Mouse (Mus musculus) embryo, embryonic 9.5 days (tissue): Measurements from ENCODE around the gene Focad.

Experiments
- DNase-seq: peaks from one replicate; pipeline ENCODE4 v3.0.0-alpha.2; 2017; ENCODE audit errors: extremely low spot score

Focad gene

DNA sequence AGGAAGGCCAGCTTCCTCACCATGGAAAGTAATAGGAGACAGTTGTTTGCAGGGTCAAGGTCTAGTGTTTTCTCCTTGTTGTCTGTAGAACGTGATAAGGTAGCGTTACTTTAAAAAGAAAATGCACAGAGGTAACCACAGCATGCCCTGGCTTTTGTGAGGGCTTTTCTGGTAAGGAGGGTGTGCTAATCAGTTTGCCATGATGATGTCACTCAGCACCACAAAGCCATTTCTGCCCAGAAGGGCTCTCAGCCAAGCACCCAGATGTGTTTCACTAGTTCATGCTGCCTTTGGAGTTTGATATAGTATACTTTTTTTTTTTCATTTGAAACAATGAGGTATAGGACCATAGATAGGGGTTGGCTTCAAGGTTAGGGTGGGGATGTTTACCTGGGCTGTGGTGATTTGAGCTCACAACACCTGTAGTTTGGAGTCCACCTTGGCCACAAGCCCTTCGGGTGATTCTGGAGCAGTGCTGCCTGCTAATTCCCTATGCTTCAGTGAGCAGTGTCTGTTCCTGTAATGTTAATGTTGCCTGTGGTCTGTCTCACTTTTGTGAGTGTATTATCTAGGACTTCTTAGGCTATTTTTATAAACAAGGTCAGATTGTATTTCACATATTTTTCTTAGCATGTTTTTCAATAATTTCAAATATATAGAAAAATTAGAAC, 61.2 kb downstream of the Focad start:
- no peak for DNase-seq

DNA sequence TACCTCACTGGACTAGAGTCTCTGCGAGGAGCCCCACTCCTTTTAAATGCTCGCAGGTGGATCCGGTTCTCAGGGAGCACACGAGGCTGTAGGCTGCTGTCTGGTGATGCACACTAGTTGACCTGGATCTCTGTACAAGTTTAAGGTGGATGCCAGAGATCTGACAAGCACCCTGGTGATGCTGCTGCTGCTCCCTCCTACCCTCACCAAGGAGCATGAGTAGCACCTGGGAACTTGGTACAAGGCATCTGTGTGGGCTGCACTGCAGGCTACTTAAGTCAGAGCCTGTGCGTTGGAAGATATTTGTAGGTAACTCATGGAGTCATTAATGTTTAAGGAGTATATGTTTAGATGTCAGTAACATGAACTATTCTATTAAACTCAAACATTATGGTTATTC, 62.5 kb downstream of the Focad start:
- DNase-seq, result no peak

DNA sequence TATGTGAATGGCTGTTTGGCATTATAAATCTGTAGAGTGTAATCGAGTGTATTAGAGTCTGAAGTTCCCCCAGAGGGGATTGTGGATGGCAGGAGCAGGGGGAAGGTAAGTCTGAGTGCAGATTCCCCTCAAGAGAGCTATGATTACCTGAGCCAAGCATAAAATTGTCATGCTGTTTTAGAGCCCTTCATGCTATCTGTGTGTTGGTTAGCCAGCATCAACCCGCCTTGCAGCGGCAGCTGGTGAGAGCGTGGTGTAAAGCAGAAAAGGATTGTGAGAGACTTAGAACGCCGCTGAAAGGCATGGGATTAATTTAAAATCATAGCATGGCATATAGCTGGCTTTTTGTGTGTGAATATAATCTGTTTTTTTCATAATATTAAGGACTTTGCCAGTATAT, 63.2 kb downstream of the Focad start:
- DNase-seq, result no peak

DNA sequence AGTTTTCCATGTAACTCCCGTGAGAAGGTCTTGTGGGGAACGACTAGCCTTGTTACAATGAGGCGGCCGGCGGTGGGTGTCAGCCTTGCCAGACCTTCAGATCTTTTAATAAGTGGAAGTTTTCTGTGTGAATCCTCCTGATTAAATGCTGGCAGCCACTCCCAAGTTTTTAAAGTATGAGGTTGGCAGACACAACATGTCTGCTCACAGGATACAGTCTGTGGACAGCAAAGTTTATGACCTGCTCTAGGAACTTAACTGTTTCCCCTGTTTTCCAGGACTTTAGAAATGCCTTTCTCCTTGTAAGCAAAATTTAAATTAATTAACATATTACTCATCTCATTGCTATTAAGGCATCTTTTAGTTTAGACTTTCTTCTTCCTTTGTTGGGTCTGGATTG, 64.8 kb downstream of the Focad start:
- DNase-seq, result no peak

DNA sequence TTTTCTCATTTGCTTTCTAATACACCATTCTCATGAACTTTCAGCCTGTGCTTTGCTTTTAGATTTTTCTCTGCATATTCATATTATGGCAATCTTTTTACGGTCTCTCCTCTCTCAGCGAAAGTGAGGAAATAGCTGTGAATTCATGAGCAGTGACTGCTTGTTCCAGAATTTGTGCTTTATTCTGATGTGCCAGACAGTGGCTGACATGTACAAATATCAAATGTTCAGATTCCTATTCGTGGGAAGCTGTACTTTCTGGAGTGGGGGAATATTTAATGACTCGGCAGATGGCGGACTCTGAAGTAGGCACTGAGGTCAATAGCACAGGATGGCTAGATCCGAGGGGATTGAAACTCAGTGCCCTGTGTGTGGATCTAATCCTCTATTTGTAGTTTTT, 65.3 kb downstream of the Focad start:
- no peak for DNase-seq

DNA sequence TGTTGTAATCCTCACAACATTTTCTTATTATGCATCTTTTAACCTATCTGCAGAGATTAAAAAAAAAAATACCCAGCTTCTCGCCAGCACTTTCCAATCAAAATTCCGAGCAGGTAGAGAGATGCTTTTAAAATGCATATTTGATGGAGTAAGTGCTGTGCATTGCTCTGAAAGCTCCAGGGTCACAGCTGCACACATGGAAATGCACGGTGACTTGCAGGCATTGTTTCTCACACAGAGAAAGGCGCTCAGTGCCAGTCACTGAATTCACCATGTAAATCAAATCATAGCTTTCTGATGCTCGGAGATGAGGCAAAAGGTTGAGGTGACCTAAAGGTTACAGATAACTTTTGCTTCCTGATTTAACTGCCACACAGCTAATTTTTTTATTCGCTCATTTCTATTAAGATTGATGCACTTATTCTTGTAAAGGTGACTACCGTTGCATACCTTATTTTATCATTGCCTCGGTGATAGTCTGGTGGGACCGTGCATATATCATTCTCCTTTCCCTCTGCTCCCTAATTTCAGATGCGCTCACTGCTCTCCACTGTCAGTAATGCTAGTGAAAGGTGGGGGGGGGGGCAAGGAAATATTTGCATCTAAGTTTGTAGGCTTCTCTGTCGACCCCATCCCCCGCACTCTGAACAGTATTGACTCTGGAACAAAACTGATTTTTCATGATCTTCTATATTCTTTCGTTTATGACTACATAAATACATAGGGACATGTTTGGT, 69.2 kb downstream of the Focad start:
- DNase-seq, result no peak

DNA sequence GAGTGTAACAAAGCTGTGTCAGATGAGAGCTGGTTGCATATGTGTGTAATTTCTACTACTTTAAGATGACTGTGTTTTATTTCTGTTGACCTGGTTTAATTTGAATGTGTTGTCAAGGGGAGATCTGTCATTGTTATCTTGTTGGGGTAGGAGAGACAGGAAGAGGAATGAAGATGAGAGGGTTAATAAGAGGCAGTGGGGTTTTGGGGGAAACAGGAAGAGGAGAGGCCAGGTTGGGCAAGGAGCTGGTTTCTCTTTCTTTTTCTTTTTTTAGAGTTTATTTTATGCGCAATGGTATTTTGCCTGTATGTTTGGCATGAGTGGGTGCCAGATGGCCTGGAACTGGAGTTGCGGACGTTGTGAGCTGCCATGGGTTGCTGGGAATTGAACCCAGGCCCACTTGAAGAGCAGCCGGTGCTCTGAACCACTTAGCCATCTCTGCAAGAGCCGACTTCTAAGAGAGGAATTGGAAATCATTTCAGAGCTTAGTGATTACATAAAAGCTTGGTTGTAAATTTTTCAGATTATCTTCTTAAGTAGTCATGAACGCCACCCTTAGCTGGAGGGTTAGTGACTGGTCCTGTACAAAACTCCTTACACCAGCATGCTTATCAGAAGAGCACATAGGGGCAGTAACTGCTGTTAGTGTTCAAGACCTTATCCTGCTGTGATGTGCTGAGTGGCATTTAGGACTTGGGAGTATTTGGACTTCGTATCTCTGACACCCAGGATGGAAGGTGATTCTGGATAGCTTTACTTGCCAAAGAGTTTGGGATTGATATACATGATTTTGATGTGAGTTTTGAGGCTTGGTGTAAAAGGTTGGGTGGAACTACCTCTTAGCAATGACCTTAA, 72.8 kb downstream of the Focad start:
- DNase-seq, result no peak

DNA sequence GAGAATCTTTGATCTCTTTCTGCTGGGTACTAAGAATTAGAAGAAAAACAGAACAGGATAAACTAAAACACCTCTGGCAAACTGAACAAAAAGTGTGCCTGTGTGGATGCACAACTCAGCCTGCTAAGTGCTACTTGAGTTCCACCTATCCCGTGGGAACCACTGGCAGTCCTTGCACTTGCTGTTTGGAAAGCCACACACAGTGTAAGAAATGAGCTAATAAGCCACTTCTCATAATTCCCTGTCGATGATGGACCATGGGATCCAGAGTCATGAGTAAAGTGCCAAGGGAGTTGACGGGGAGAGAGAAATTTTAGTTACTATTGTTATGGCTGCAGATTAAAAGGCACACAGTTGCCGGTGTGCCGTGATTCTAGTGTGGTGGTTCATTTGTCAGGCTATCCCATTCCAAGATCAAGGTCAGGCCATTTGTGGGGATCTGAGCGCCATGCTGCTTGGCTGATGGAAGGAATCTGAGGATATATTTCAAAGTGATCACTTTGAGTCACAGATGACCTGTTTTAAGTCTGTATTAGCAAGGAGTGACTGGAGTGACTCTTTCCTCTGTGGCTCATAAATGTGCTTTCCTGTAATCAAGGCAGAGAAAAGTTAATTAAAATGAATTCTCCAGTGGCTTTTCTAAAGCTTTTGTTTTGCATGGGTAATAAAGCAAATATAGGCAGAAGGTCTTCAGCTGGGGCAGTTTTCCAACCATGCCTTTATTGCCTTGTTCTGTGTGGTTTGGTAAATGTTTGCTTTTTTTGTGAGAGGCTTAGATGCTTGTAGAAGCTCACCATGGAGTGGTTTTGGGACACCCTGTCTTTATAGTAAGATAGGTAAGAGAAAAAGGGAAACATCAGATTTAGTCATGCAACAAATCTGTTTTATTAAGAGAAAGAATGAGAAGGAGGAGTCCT, 80.9 kb downstream of the Focad start:
- DNase-seq, result no peak

DNA sequence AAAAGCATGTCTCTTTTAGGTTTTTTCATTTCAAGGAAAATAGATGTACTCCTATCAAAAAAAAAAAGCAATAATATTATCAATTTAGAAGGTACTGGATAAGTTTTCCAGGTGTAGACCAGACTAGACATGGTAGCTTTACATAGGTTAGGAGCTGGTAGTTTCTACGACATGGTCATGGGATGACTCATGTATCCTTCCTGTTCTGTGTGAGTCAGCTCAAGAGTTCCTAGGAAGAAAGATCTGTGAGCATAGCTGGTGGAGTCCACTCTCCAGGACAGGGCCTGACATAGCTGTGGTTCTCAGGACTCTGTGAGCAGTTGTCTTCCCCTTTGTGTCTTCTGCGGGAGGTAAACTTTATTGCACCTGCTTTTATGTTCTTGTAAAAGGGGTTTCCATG, 84.9 kb downstream of the Focad start:
- no peak for DNase-seq

DNA sequence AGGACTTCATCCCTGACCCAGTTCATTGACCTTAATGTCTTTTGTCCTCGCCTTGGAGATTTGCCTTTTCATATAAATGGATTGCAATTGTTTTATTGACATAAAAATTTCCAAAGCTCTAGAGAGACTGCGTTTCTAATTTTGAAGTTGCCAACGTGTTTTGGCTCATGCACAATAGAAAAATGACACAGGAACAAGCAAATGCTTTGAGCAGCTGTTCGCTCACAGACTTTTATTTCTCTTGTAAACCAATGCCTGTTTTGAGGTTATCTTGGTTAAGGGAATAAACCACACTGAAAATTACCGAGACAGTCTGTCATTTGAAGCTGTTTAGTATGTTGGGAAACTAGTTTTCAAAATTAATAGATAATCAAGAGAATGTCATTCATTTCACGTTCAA, 89.9 kb downstream of the Focad start:
- no peak for DNase-seq

DNA sequence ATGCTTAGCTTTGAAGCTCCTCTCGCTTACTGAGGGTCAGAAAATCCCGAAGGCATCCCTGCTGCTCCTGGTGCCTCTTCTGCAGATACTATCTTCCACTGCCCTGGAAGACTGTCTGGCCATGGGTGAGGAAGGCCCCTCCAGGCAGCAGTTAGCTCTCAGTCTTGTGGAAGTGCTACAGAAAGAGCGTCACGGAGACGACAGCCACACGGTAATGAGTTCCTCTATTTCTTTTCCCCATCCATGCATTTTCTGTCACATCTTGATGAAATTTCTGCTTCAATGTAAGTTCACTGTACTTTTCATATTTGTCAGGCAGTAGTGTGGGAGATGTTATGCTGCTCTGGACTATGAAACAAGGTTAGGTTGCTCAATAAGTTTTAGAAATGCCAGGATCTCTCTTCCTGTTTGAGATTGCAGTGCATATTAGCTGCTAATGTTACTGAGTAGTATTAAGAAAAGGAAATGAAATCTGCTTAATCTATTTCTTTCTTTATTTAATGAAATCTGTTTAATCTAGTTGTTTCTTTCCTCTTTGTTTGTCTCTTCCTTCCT, 91.5 kb downstream of the Focad start:
- DNase-seq, result no peak

DNA sequence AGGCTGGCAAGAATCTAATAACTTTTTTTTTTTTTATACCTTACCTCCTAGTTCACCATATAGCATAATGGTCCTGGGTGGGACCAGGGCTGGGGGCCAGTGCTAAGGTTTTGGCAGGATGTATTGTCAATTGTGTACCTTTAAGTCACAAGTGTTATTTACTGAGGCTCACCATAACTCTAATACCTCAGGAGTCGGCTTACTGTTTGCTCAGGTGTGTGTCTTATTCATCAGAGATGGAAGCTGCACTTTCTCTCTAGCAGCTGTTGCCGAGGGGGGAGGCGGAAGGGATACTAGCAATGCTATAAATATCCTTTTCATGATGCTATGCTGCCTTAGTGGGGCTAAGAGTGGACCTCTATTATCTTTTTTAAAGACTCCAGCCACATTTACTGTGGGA, 93.2 kb downstream of the Focad start:
- DNase-seq, result no peak

DNA sequence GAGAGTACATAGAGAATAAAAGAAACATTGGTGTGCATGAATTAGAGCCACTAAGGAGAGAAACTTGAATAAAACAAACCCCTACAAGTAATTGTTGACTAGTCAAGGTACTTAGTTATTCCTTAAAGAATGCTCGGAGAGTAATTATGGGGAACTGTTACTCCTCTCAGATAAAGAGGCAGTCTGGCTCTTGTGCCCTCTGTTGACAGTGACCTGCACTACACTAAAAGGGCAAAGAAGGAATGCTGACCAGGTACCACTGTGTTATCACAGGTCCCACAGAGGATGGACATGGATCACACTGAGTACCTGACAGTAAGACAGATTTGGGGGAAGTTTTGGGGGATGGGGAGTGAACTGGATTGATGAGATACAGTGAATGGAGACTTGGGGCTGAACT, 95.1 kb downstream of the Focad start:
- no peak for DNase-seq

DNA sequence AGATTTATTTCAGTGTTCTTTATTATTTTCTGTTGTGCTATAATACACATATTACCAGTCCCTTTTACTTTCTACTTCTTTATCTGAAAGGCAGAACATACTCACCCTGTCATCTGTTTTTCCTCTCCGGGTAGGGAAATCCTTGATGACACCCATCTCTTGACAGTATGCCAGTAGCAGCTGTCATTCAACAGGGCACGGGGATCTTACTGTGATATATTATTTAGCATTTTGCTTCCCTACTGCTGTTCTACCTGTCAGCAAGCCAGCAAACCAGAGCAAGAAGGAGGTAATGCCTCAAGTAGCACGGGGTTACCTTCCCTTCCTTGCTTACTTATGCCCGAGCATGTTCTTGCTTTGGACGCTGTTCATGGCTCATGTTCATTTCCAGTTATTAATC, 99.8 kb downstream of the Focad start:
- DNase-seq, result no peak

DNA sequence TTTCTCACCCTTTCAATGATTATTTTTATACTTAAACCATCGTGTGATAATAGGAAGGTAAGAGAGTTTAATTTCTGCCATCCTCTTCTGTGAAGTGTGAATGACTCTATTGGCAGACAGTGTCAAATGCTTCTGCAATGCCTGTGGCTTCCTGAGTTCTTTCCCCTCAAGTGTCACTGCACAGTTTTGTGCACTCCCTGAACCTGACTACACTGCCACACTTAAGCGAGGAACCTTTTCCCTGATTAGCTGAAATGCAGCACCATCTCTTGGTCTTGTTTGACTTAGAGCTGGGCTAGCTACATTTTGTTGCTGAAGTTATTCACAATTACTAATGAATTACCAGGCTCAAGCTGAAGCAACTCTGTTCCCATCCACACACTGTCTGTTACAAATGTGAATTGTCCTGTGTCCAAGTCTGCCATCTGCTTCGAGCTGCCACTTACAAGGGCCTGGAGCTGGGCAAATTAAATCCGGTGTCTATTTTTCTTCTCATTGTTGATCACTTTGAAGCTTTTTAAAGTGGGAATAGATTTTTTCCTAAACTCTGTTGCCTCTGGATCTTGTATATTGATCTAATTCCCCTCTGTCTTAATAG, 101.6 kb downstream of the Focad start:
- no peak for DNase-seq

DNA sequence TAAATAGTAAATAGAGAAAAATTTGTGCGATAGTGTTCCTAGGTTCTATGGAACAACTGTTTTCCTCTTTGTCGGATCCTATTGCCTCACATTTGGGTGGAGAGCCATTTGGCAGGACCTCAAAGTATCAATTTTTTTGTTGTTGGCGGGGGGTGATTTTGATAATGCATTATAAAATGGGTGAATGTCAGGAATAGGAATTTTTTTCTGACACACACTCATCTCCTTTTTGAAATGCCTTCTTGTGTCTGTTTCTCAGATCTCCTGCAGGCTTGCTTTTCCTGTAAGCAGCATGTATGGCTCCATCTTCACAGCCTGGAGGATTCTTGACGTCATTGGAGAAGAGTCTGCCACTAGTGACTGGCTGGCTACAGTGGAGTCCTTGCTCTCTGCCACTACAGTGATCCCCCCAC, 102.1 kb downstream of the Focad start:
- no peak for DNase-seq

DNA sequence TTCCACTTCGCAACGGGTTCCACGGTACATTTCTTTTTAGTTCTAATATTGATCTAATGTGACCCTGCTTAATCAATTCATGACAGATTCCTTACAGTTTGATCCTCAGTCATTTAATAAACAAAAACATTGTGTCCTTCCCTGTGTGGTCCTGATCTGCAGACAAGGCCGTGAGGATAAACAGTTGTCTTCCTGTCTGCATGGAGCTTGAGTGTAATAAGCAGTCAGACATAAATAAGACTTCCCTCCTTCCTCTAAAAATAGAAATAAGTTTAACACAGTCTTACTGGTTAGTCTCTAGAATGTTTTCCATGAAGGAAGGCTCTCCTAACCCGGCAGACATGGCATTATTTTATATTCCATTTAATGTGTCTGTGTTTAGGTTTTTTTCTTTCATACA, 102.8 kb downstream of the Focad start:
- DNase-seq, result no peak

DNA sequence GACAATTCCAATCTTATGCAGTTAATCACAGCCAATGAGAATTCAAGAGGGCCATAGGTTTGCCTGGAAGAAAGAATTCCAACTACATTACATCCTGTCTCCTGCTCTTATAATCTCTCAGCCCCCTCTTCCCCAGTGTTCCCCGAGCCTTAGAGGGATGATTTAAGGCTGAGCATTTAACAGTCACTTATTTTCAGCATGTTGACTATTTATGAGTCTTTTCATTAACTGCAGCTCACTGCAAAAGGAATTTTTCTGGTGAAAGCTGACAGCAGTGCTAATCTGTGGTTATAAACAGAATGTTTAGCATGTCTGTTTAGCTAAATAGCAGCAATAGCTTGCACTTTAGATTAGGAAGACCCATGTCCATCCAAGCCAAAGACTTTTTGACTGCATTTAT, 104.8 kb downstream of the Focad start:
- no peak for DNase-seq

DNA sequence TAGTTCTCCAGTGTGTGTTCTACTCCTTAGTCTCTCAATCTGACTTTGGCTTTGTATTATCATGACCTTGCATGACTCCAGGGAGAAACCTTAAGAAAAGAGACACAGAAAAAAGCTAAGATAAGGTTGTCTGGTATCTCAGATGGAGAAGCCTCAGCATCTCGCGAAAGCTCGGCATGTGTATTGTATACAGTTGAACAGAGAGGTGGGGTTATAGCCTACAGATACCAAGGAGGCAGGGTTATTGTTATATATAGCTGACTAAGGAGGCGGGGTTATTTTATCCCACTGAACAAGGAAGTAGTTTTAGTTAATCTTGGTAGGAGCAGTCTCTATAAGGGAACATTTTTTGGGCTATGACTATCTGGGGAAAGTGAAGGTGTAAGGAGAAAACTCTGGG, 106.6 kb downstream of the Focad start:
- DNase-seq, result no peak

DNA sequence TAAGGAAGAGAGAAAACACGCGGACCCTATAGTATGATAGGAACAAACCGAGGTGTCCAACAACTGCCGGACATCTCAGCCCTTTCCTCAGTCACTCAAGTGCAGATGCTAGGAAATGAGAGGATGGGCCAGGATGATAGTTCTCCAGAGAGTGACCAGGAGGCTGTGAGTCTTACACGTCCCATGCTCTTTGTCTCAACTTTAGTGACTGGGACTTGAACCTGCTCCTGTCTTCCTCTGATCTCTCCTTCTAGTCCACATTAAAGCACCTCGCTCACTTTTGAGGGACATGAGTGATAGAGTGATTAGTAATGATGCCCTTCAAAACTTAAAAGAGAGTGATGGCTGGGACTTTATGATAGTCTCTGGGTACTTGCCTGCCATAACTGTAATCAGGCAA, 114.2 kb downstream of the Focad start:
- no peak for DNase-seq

DNA sequence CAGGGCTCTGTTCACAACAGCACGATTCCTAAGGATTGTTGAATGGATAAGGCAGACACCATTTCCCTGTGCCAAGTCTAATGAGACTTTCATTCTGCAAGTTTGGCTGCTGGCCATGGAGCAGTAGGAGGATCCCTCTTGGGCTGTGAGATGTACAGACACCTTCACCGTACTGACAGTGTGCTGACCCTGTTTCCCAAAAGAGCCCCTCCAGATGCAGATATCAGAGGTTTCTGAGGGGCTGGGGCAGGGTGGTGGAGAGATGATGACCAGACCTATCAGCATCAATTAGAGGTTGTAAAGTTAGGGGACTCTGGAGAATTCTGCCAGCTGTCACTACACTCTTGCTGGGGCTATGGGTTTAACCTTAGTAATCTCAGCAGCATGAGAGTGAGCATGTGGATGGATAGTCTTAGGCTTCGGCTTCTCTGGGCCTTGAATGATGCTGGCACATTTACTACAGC, 115.0 kb downstream of the Focad start:
- no peak for DNase-seq
